Mouse (Mus musculus) testis, adult 2 months (tissue): ENCODE results near the gene Lctl. TPM values are rescaled to one million over a fixed set of nuclear protein-coding genes. Genes with fewer than 3 reads are reported as not detected.
"Not testable (repeated sequence)": the region's sequence is repeated elsewhere in the genome, so short reads cannot be mapped to it uniquely, and the experiment has no call there.

ENCODE experiments used
- H3K27ac ChIP-seq: fragments of 200-500 bp; 2 replicates; pipeline ENCODE4 v1.5.1; 2012; ENCODE audit warnings: low read depth, low read length; ENCODE audit not compliant: control insufficient read depth, insufficient read depth
- H3K27me3 ChIP-seq: fragments of 200-500 bp; 2 replicates; pipeline ENCODE4 v1.6.1; 2012; ENCODE audit warnings: mild to moderate bottlenecking, low read length, moderate library complexity; ENCODE audit not compliant: control insufficient read depth, insufficient read depth
- H3K36me3 ChIP-seq: fragments of 200-500 bp; 2 replicates; pipeline ENCODE4 v1.6.1; 2012; ENCODE audit warnings: mild to moderate bottlenecking, low read length; ENCODE audit not compliant: control insufficient read depth, insufficient read depth
- H3K4me1 ChIP-seq: fragments of 200-500 bp; 2 replicates; pipeline ENCODE4 v1.6.1; 2012; ENCODE audit warnings: low read length; ENCODE audit not compliant: control insufficient read depth, insufficient read depth
- H3K4me3 ChIP-seq: fragments of 200-500 bp; 2 replicates; pipeline ENCODE4 v1.5.1; 2012; ENCODE audit warnings: low read depth, mild to moderate bottlenecking, low read length, moderate library complexity, mixed read lengths; ENCODE audit not compliant: control insufficient read depth
- CTCF ChIP-seq: fragments of 200-500 bp; IDR thresholded peaks from 2 replicates; pipeline ENCODE4 v1.5.1; 2012; ENCODE audit warnings: low read depth, mild to moderate bottlenecking, inconsistent platforms, low read length, moderate library complexity; ENCODE audit not compliant: control insufficient read depth, insufficient read depth, insufficient replicate concordance
- POLR2A ChIP-seq: fragments of 200-500 bp; IDR thresholded peaks from 2 replicates; pipeline ENCODE4 v1.6.1; 2012; ENCODE audit warnings: low read depth, mild to moderate bottlenecking, inconsistent platforms, low read length, moderate library complexity; ENCODE audit not compliant: control insufficient read depth
- polyA plus RNA-seq: library from polyadenylated mRNA; depleted of rRNA; stranded (reverse); fragments of >200 nt; gene quantifications from 2 replicates; pipeline ENCODE4 v1.2.3, GENCODE M21; 2012

Lctl gene
- polyA plus RNA-seq, 1 experiment: 0.49 TPM

GRCm38 (mm10) chr9:64120584-64121277, 3.8 kb downstream of the Lctl start:
- Histone ChIP-seq H3K27me3 (no peaks in the 10 kb centered on the region), H3K36me3 (no peaks in the 10 kb centered on the region), H3K4me1 (no peaks in the 10 kb centered on the region; the same call in 1 of the 2 replicates), H3K4me3 (peak overlapping the region; percentile 16), H3K27ac (no peak overlapping the region)
- TF ChIP-seq CTCF: no peak
- no peak for TF ChIP-seq POLR2A

DNA sequence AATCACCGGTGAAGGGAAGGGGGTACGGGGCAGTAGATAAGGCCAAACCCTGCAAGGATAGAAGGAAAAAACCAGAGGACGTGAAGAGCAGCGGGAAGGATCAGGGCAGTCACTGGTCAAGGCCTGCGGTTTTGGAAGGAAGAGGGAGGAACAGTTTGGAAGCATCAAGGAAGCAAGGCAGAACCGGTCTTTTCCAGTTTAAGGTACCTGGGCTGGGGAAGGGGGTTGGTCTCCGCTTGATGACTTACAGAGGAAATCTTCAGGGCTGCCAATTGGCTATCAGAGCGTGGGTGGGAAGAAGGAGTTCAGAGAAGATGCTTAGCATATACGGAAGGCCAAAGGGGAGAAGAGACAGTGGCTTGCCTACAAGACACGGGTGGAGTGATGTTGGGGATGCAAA, 5.7 kb downstream of the Lctl start:
- no peaks in the 10 kb centered on the region for H3K36me3 ChIP-seq
- H3K27me3 ChIP-seq: no peaks in the 10 kb centered on the region
- H3K27ac ChIP-seq: no peak overlapping the region
- H3K4me1 ChIP-seq: peaks cover 2% of the 10 kb centered on the region; the same call in 1 of the 2 replicates
- no peak for TF ChIP-seq POLR2A
- no peak for TF ChIP-seq CTCF
- H3K4me3 ChIP-seq: no peak overlapping the region

GRCm38 (mm10) chr9:64124846-64125245, 7.9 kb downstream of the Lctl start:
- not testable (repeated sequence) for H3K36me3 ChIP-seq, H3K27ac ChIP-seq, H3K4me3 ChIP-seq, H3K4me1 ChIP-seq, H3K27me3 ChIP-seq

DNA sequence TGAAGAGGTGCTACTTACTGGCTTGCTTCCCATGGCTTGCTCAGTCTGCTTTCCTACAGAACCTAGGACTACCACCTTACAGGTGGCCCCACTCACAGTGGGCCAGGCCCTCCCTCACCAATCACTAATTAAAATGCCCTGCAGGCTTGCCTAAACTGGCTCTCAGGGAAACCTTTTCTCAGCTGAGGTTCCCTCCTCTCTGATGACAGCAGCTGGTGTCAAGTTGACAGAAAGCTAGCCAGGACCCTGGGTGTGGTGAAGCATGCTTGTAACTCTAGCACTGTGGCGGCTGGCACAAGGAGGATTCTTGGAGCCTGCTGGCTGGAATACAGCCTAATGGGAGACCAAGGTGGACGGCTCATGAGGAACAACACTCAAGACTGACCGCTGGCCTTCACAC, 8.4 kb downstream of the Lctl start:
- no peak overlapping the region for H3K27ac ChIP-seq
- no peaks in the 10 kb centered on the region for H3K36me3 ChIP-seq
- no peak for TF ChIP-seq POLR2A
- TF ChIP-seq CTCF: no peak

DNA sequence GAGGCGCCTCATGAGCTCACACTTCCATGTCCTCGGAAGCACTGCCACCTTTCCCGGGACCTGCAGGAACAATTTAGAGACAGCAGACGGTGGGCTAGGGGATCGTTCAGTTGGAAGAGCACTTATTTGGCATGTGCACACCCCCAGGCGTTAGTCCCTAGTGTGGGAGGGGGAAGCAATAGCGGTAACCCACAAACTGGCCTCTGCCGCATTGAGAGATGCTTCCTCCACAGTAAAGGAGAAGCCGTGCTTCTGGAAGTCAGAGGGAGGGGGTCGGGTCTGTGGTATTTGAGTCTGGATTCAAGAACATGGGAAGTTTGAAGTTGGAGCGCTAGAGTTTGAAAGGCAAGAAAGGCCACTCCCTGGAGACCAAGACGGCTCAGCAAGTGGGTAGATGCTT, 9.2 kb downstream of the Lctl start:
- Histone ChIP-seq H3K36me3 (no peaks in the 10 kb centered on the region), H3K4me1 (0 out of 2 replicates have a peak, but pooled peaks cover 2% of the 10 kb centered on the region), H3K27ac (no peak overlapping the region), H3K4me3 (no peak overlapping the region), H3K27me3 (no peaks in the 10 kb centered on the region)
- no peak for TF ChIP-seq CTCF
- no peak for TF ChIP-seq POLR2A

More for the DNA sequence above, 8.4 kb downstream of the Lctl start:
- no peaks in the 10 kb centered on the region for H3K27me3 ChIP-seq
- H3K4me3 ChIP-seq: no peak overlapping the region
- 0 out of 2 replicates have a peak, but pooled peaks cover 2% of the 10 kb centered on the region for H3K4me1 ChIP-seq

DNA sequence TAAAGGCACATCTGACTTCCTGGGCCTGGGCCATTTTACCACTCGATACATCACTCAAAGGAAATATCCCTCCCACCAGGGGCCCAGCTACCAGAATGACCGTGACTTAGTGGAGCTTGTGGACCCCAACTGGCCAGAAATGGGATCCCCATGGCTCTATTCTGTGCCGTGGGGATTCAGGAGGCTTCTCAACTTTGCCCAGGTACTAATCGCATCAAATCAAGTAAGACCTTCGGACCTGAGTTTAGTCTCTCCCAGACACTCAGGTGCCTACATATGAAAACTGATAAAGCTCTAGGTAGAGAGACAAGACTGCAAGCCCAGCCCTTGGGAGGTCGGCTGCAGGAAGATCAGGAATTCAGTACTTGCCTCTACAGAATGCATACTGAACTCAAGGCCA, 14.7 kb downstream of the Lctl start:
- Histone ChIP-seq H3K36me3 (no peaks in the 10 kb centered on the region), H3K4me1 (no peaks in the 10 kb centered on the region), H3K4me3 (no peak overlapping the region), H3K27ac (no peak overlapping the region), H3K27me3 (no peaks in the 10 kb centered on the region)
- TF ChIP-seq CTCF (no peak), POLR2A (no peak)

GRCm38 (mm10) chr9:64138896-64139295, 21.9 kb downstream of the Lctl start:
- H3K36me3 ChIP-seq, H3K4me1 ChIP-seq, H3K27me3 ChIP-seq, H3K27ac ChIP-seq, H3K4me3 ChIP-seq: not testable (repeated sequence)
- TF ChIP-seq CTCF: peak; percentile 42; the same call in 1 of the 2 replicates

- Histone ChIP-seq H3K27ac (no peak overlapping the region), H3K4me3 (no peak overlapping the region), H3K27me3 (no peaks in the 10 kb centered on the region), H3K36me3 (peaks cover 2% of the 10 kb centered on the region), H3K4me1 (no peaks in the 10 kb centered on the region)
- no peak for TF ChIP-seq CTCF
- TF ChIP-seq POLR2A: no peak
These were observed 22.9 kb downstream of the Lctl start for GRCm38 (mm10) chr9:64139879-64140278.
